34 mouse cellular contexts compared by ENCODE assay signal in the genomic region with DNA sequence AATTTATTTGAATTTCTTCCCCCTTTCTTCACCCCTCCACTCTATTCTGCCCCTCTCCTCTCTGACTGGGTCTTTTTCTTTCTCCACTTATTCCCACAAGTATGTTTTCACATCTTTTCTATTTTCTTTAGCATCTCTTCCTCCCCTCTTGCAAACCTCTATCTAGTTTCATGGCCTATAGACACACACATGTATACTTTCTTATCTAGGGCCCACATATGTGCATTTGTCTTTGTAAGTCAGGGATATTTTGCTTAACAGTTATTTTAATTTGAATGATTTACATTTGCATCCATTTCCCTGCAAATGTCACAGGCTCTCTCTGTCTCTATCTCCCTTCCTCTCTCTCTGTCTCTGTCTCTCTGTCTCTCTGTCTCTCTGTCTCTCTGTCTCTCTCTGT.
"Had no signal": no experiment of that assay in that cellular context is flagged by ENCODE, and none has a peak within 500 bp of the region (broad histone marks: within the 10 kb centered on the region; RNA-seq: fewer than 3 reads in every experiment).

No protein-coding gene starts in this region.

- H3K36me3 ChIP-seq: heart, embryonic 10.5 days; heart, embryonic 12.5 days; heart, embryonic 13.5 days; heart, embryonic 15.5 days; hindbrain, embryonic 10.5 days; hindbrain, embryonic 12.5 days; hindbrain, embryonic 13.5 days; hindbrain, embryonic 15.5 days; intestine, embryonic 15.5 days; kidney, embryonic 15.5 days had no signal

- H3K4me1 ChIP-seq: heart, embryonic 10.5 days; heart, embryonic 12.5 days; heart, embryonic 13.5 days; heart, embryonic 15.5 days; hindbrain, embryonic 10.5 days; hindbrain, embryonic 12.5 days; hindbrain, embryonic 13.5 days; hindbrain, embryonic 15.5 days; intestine, embryonic 15.5 days; kidney, embryonic 15.5 days had no signal

- H3K4me2 ChIP-seq: heart, embryonic 11.5 days; heart, embryonic 12.5 days; heart, embryonic 13.5 days; heart, embryonic 15.5 days; hindbrain, embryonic 12.5 days; hindbrain, embryonic 13.5 days; hindbrain, embryonic 14.5 days; hindbrain, embryonic 15.5 days; intestine, embryonic 15.5 days; kidney, embryonic 15.5 days had no signal

- DNase-seq: heart, postnatal 10 days; heart, postnatal 14 days; heart, postnatal 36 days; heart, postnatal 4 days; kidney, adult 11 months; kidney, adult 18-20 months; kidney, adult 2 months; kidney, adult 8-10 months; kidney, adult 9 months; kidney, postnatal 10 days; kidney, postnatal 14 days; kidney, postnatal 25 days; kidney, postnatal 4 days; layer of hippocampus, adult 9-11 months; layer of hippocampus, postnatal 36 days had no signal

- H3K27me3 ChIP-seq: heart, embryonic 12.5 days; heart, embryonic 13.5 days; heart, embryonic 15.5 days; hindbrain, embryonic 12.5 days; hindbrain, embryonic 13.5 days; hindbrain, embryonic 15.5 days; intestine, embryonic 15.5 days; kidney, embryonic 15.5 days had no signal

- ATAC-seq: hindbrain, embryonic 16.5 days; hindbrain, postnatal 0 days; inflammation-experienced regulatory T-cells, adult 6 months; intestine, embryonic 15.5 days; intestine, embryonic 16.5 days; intestine, postnatal 0 days had no signal

- H3K4me3 ChIP-seq: heart, embryonic 10.5 days; heart, embryonic 12.5 days; heart, embryonic 13.5 days; heart, embryonic 15.5 days; hindbrain, embryonic 10.5 days; hindbrain, embryonic 12.5 days; hindbrain, embryonic 13.5 days; hindbrain, embryonic 15.5 days; intestine, embryonic 15.5 days; kidney, embryonic 15.5 days; layer of hippocampus, adult 2 months had no signal

- H3K9ac ChIP-seq: heart, embryonic 12.5 days; heart, embryonic 13.5 days; heart, embryonic 15.5 days; hindbrain, embryonic 12.5 days; hindbrain, embryonic 13.5 days; hindbrain, embryonic 14.5 days; hindbrain, embryonic 15.5 days; intestine, embryonic 15.5 days; kidney, embryonic 15.5 days had no signal

- H3K27ac ChIP-seq: heart, embryonic 10.5 days; heart, embryonic 13.5 days; heart, embryonic 15.5 days; hindbrain, embryonic 10.5 days; hindbrain, embryonic 12.5 days; hindbrain, embryonic 13.5 days; hindbrain, embryonic 14.5 days; hindbrain, embryonic 15.5 days; hindbrain, postnatal 0 days; intestine, embryonic 15.5 days; kidney, embryonic 15.5 days; kidney, postnatal 0 days; layer of hippocampus, adult 2 months had no signal

- H3K9me3 ChIP-seq: heart, embryonic 10.5 days; heart, embryonic 12.5 days; heart, embryonic 13.5 days; heart, embryonic 15.5 days; hindbrain, embryonic 10.5 days; hindbrain, embryonic 12.5 days; hindbrain, embryonic 13.5 days; hindbrain, embryonic 15.5 days; intestine, embryonic 15.5 days; kidney, embryonic 15.5 days had no signal
